Mouse (Mus musculus): ENCODE data around the gene Tmtc3. TPM values are rescaled to one million over a fixed set of nuclear protein-coding genes. Genes with fewer than 3 reads are reported as not detected.

The Tmtc3 gene
- 7.0 and 8.7 TPM in 2 replicates for polyA plus RNA-seq (2012; rRNA removed)

DNA sequence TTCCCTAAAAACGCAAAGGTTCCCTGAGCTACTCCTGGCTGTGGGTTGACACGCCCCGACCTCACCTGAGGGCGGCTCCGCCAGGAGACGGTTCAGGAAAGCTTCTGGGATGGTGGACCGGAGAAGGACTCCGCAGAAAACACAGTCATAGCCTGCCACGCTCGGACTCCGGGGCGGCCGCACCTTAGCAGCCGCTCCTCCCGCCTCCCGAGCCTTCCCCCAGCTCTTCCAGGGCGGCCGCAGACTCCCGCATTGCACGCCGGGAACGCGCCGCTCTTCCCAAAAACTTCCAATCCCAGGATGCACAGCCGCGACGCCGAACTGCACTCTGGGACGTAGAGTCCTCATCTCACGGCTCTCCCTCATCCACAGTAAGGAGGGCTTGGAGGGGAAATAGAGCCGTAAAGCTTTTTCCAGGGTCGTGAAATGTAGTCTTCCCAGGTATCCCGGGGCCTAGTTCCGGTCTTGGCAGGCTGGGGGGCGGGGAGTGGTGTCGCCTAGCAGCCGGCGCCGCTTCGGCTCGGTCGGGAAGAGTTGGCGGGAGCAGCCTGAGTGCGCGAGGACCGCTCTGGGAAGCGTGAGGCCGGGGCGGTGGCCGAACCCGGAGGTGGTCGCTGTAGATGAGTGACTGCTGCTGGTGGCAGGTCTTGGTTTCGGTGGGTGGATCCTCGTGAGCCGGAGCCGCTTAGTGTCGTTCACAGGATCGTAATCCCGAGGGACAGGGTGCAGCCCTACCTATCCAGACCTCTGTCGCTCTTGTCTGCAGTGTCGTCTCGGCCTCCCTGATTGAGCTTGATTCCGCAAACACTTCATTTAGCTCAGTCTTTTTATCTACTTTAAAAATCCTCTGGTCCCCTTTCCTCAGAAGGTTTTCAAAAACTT, at the start of gene Tmtc3, which contains the start of gene Cep290:
TSS of gene Tmtc3 (minus strand) at position 254 of the 882 bp plus-strand sequence.
TSS of gene Cep290 (plus strand) at position 462 of the 882 bp plus-strand sequence.

Other genes starting within 250 kb of the Tmtc3 start
- not detected in 2 replicates for gene Gm4301, start 151.7 kb downstream of the Tmtc3 start, polyA plus RNA-seq (2012; rRNA removed)
- not detected in 2 replicates for gene Gm4302, start 146.5 kb downstream of the Tmtc3 start, polyA plus RNA-seq (2012; rRNA removed)
- not detected in 2 replicates for gene Gm4303, start 141.4 kb downstream of the Tmtc3 start, polyA plus RNA-seq (2012; rRNA removed)
- not detected in 2 replicates for gene Gm4305, start 136.3 kb downstream of the Tmtc3 start, polyA plus RNA-seq (2012; rRNA removed)
- not detected in 2 replicates for gene Gm4307, start 126.0 kb downstream of the Tmtc3 start, polyA plus RNA-seq (2012; rRNA removed)
- gene Gm4312, start 104.8 kb downstream of the Tmtc3 start, polyA plus RNA-seq (2012; rRNA removed), result not detected in 2 replicates
- 0.20 TPM in 2 replicates for gene Cep290, start 208 bp upstream of the Tmtc3 start, polyA plus RNA-seq (2012; rRNA removed)
- 6.1 and 6.9 TPM in 2 replicates for gene 4930430F08Rik, start 103.1 kb upstream of the Tmtc3 start, polyA plus RNA-seq (2012; rRNA removed)
- not detected in 2 replicates for gene 1700017N19Rik, start 103.1 kb upstream of the Tmtc3 start, polyA plus RNA-seq (2012; rRNA removed)